Mouse (Mus musculus) left cerebral cortex, adult 11 months (tissue): ENCODE results near the gene H3f3a.

ENCODE experiments used
- DNase-seq: peaks from one replicate; pipeline ENCODE4 v3.0.0; 2022; ENCODE audit warnings: low spot score

H3f3a gene

DNA sequence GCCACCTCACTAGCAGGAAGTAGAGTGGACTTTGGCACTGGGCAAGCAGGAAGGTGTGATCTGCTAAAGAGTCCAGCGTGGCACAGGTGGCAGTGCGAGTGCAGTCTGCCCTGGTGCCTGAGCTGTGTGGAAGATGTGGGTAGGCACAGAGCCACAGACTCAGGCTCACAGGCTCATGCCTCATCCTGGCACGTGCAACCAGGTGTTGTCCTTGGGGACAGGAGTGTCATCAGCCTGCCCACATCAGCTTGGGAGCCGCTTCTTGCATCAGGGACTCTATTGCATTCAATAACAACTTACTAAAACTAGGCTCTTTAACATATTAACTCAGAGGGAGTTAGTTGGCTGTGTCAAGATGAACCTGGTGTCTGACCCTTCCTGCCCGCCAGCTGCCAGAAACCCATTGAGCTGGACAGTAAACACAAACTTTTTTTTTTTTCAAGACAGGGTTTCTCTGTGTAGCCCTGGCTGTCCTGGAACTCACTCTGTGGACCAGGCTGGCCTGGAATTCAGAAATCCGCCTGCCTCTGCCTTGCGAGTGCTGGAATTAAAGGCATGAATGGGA lies 55.7 kb downstream of the H3f3a start:
- DNase-seq, result no peak

- DNase-seq, result no peak
Measured at GRCm38 (mm10) chr1:180757252-180757955, 56.3 kb downstream of the H3f3a start.

GRCm38 (mm10) chr1:180756711-180757110 lies 57.0 kb downstream of the H3f3a start:
- no peak for DNase-seq

GRCm38 (mm10) chr1:180754376-180754775 lies 59.4 kb downstream of the H3f3a start:
- no peak for DNase-seq

GRCm38 (mm10) chr1:180752115-180752514 lies 61.6 kb downstream of the H3f3a start:
- DNase-seq, result no peak
